Mouse (Mus musculus): ENCODE measurements at regions not wholly inside any gene's neighbourhood (a gene's known extent, or its start where the extent isn't known, plus 50 kb on each side); places are given as distances from the start of the nearest gene placed in this dataset.

- no peak for DNase-seq (ENCODE audit: low read depth, low spot score)
These were observed 63.3 kb upstream of the Rbms3 start for GRCm38 (mm10) chr9:117693001-117693400.

- DNase-seq (ENCODE audit: low read depth, low spot score), result no peak
These were observed 62.8 kb upstream of the Rbms3 start for GRCm38 (mm10) chr9:117692486-117692885.

- no peak for DNase-seq (ENCODE audit: low read depth, low spot score)
These were observed 60.2 kb upstream of the Rbms3 start for GRCm38 (mm10) chr9:117689946-117690345.
